Mouse (Mus musculus) lung, postnatal 0 days (tissue): ENCODE data around the gene Plcxd3. TPM values are rescaled to one million over a fixed set of nuclear protein-coding genes. Genes with fewer than 3 reads are reported as not detected.
A peak's percentile ranks its signal among the peaks of the same experiment; 100 is the strongest.

Source experiments
- ATAC-seq: fragments of 200-750 bp; cut with Nextera tagmentation; 2 replicates; pipeline ENCODE4 v1.8.0; 2017; ENCODE audit warnings: moderate library complexity
- DNase-seq: peaks from one replicate; pipeline ENCODE4 v3.0.0-alpha.2; 2016; ENCODE audit warnings: low spot score
- H3K27ac ChIP-seq: fragments of 300-500 bp; sonication (generic); 2 replicates; pipeline ENCODE4 v1.5.1; 2014; ENCODE audit warnings: antibody characterized with exemption, mild to moderate bottlenecking, low read length, mixed read lengths
- H3K27me3 ChIP-seq: fragments of 300-500 bp; sonication (generic); replicated peaks from 2 replicates; pipeline ENCODE4 v1.6.1; 2014; ENCODE audit warnings: low read length, mixed read lengths; ENCODE audit not compliant: insufficient read depth
- H3K36me3 ChIP-seq: fragments of 300-500 bp; sonication (generic); 2 replicates; pipeline ENCODE4 v1.6.1; 2014; ENCODE audit warnings: low read length, mixed read lengths; ENCODE audit not compliant: insufficient read depth
- H3K4me1 ChIP-seq: fragments of 300-500 bp; sonication (generic); 2 replicates; pipeline ENCODE4 v1.6.1; 2014; ENCODE audit warnings: antibody characterized with exemption, low read depth, low read length, mixed read lengths; ENCODE audit not compliant: insufficient read depth
- H3K4me2 ChIP-seq: fragments of 300-500 bp; sonication (generic); replicated peaks from 2 replicates; pipeline ENCODE4 v1.6.1; 2014; ENCODE audit warnings: low read depth, mild to moderate bottlenecking, low read length, moderate library complexity, mixed read lengths
- H3K4me3 ChIP-seq: fragments of 300-500 bp; sonication (generic); 2 replicates; pipeline ENCODE4 v1.5.1; 2014; ENCODE audit warnings: low read depth, low read length
- H3K9ac ChIP-seq: fragments of 300-500 bp; sonication (generic); replicated peaks from 2 replicates; pipeline ENCODE4 v1.6.1; 2014; ENCODE audit warnings: low read depth, mild to moderate bottlenecking
- H3K9me3 ChIP-seq: fragments of 300-500 bp; sonication (generic); 2 replicates; pipeline ENCODE4 v1.6.1; 2016; ENCODE audit warnings: low read length, mixed read lengths
- CTCF ChIP-seq: IDR thresholded peaks from 2 replicates; pipeline ENCODE4 v1.5.1; 2016; ENCODE audit warnings: antibody characterized with exemption, mild to moderate bottlenecking
- EP300 ChIP-seq: IDR thresholded peaks from 2 replicates; pipeline ENCODE4 v1.6.1; 2016; ENCODE audit warnings: antibody characterized with exemption, mild to moderate bottlenecking, control low read depth
- WGBS: fragments of 180-500 bp; shearing (Covaris S2); extraction: QIAGEN DNeasy Blood & Tissue Kit; methylation state at CpG from one replicate; pipeline ENCODE4 v1.1.7; 2014; 5-methylcytosine and 5-hydroxymethylcytosine counted together
- polyA plus RNA-seq: library from polyadenylated mRNA; unstranded; fragments of >200 nt; fragmentation: Nextera tagmentation; extraction: Ambion mirVana; gene quantifications from 2 replicates; pipeline ENCODE4 v1.2.1, GENCODE M21; 2015

Plcxd3 gene
- polyA plus RNA-seq, 1 experiment from 2014 or later, result 0.41 TPM

GRCm38 (mm10) chr15:4411333-4411732 is 36.0 kb downstream of the Plcxd3 start:
- H3K36me3 ChIP-seq, result no peaks in the 10 kb centered on the region
- H3K4me1 ChIP-seq, result no peaks in the 10 kb centered on the region
- DNase-seq, result no peak
- H3K27me3 ChIP-seq, result no peaks in the 10 kb centered on the region
- no peak overlapping the region for H3K27ac ChIP-seq
- no peak for ATAC-seq
- H3K9ac ChIP-seq, result no peak overlapping the region
- H3K4me3 ChIP-seq, result no peak overlapping the region
- WGBS, result 51% methylated on average over 2 of the region's 2 CpGs
- H3K4me2 ChIP-seq, result no peak overlapping the region
- TF ChIP-seq EP300 (no peak), CTCF (no peak)
- no peaks in the 10 kb centered on the region for H3K9me3 ChIP-seq

- Histone ChIP-seq H3K27ac (no peak overlapping the region), H3K4me1 (no peaks in the 10 kb centered on the region), H3K4me3 (no peak overlapping the region), H3K9me3 (no peaks in the 10 kb centered on the region), H3K27me3 (no peaks in the 10 kb centered on the region), H3K9ac (no peak overlapping the region), H3K36me3 (no peaks in the 10 kb centered on the region), H3K4me2 (no peak overlapping the region)
- TF ChIP-seq CTCF, result no peak
- TF ChIP-seq EP300, result no peak
- ATAC-seq (no peak), DNase-seq (no peak)
These were observed 64.8 kb downstream of the Plcxd3 start for GRCm38 (mm10) chr15:4440081-4440480.

- 77% methylated on average over 3 of the region's 3 CpGs for WGBS
- no peak for DNase-seq
These were observed 120.9 kb downstream of the Plcxd3 start for GRCm38 (mm10) chr15:4496182-4496581.

GRCm38 (mm10) chr15:4496984-4497383 is 121.7 kb downstream of the Plcxd3 start:
- H3K9ac ChIP-seq, result no peak overlapping the region
- H3K27me3 ChIP-seq, result no peaks in the 10 kb centered on the region
- no peaks in the 10 kb centered on the region for H3K4me1 ChIP-seq
- DNase-seq (no peak), ATAC-seq (no peak)
- H3K4me2 ChIP-seq, result no peak overlapping the region
- H3K27ac ChIP-seq, result no peak overlapping the region
- no peaks in the 10 kb centered on the region for H3K36me3 ChIP-seq
- no peaks in the 10 kb centered on the region for H3K9me3 ChIP-seq
- WGBS, result 67% methylated on average over 2 of the region's 2 CpGs
- TF ChIP-seq EP300 (no peak), CTCF (no peak)
- no peak overlapping the region for H3K4me3 ChIP-seq

More at GRCm38 (mm10) chr15:4496182-4496581, 120.9 kb downstream of the Plcxd3 start:
- Histone ChIP-seq H3K4me2 (no peak overlapping the region), H3K4me3 (no peak overlapping the region), H3K36me3 (no peaks in the 10 kb centered on the region), H3K4me1 (no peaks in the 10 kb centered on the region), H3K9ac (no peak overlapping the region), H3K27me3 (no peaks in the 10 kb centered on the region), H3K27ac (no peak overlapping the region), H3K9me3 (no peaks in the 10 kb centered on the region)
- TF ChIP-seq CTCF (no peak), EP300 (no peak)
- no peak for ATAC-seq

- 65% methylated on average over 3 of the region's 3 CpGs for WGBS
- H3K4me1 ChIP-seq, result no peaks in the 10 kb centered on the region
- H3K36me3 ChIP-seq, result no peaks in the 10 kb centered on the region
- no peaks in the 10 kb centered on the region for H3K27me3 ChIP-seq
- H3K9me3 ChIP-seq, result no peaks in the 10 kb centered on the region
- H3K4me2 ChIP-seq, result no peak overlapping the region
- no peak overlapping the region for H3K4me3 ChIP-seq
- ATAC-seq (no peak), DNase-seq (no peak)
- no peak overlapping the region for H3K9ac ChIP-seq
- no peak for TF ChIP-seq EP300
- TF ChIP-seq CTCF, result no peak
- no peak overlapping the region for H3K27ac ChIP-seq
These were observed 122.7 kb downstream of the Plcxd3 start for GRCm38 (mm10) chr15:4498036-4498435.

GRCm38 (mm10) chr15:4503366-4503765 is 128.1 kb downstream of the Plcxd3 start:
- Histone ChIP-seq H3K4me3 (no peak overlapping the region), H3K4me2 (no peak overlapping the region), H3K36me3 (no peaks in the 10 kb centered on the region), H3K27ac (no peak overlapping the region), H3K9ac (no peak overlapping the region), H3K4me1 (no peaks in the 10 kb centered on the region), H3K27me3 (no peaks in the 10 kb centered on the region), H3K9me3 (no peaks in the 10 kb centered on the region)
- ATAC-seq, result no peak
- TF ChIP-seq EP300, result no peak
- peak; percentile 31 for DNase-seq
- 69% methylated on average over 3 of the region's 3 CpGs for WGBS

- no peak for TF ChIP-seq EP300
- TF ChIP-seq CTCF, result no peak
- Histone ChIP-seq H3K27me3 (no peaks in the 10 kb centered on the region), H3K4me1 (no peaks in the 10 kb centered on the region), H3K27ac (no peak overlapping the region), H3K9ac (no peak overlapping the region), H3K36me3 (no peaks in the 10 kb centered on the region), H3K4me3 (no peak overlapping the region), H3K9me3 (no peaks in the 10 kb centered on the region), H3K4me2 (no peak overlapping the region)
- DNase-seq, result no peak
- 63% methylated on average over 4 of the region's 4 CpGs for WGBS
- ATAC-seq, result no peak
These were observed 128.5 kb downstream of the Plcxd3 start for GRCm38 (mm10) chr15:4503826-4504225.
